Mouse (Mus musculus) ES-Bruce4 (cell line): ENCODE results near the gene Furin. TPM values are rescaled to one million over a fixed set of nuclear protein-coding genes. Genes with fewer than 3 reads are reported as not detected.

ENCODE experiments used
- H3K27ac ChIP-seq: 2 replicates; pipeline ENCODE4 v1.5.1; 2012; ENCODE audit warnings: low read length, inconsistent platforms; ENCODE audit not compliant: insufficient read depth
- H3K27me3 ChIP-seq: 2 replicates; pipeline ENCODE4 v1.6.1; 2012; ENCODE audit warnings: mild to moderate bottlenecking, low read length, inconsistent platforms; ENCODE audit not compliant: control insufficient read depth, poor library complexity, insufficient read depth, severe bottlenecking
- H3K36me3 ChIP-seq: 2 replicates; pipeline ENCODE4 v1.6.1; 2012; ENCODE audit warnings: inconsistent platforms, mild to moderate bottlenecking, low read length, moderate library complexity; ENCODE audit not compliant: control insufficient read depth, poor library complexity, insufficient read depth, severe bottlenecking
- H3K4me1 ChIP-seq: one replicate; pipeline ENCODE4 v1.8.1; 2011; ENCODE audit warnings: low read length; ENCODE audit not compliant: control insufficient read depth, insufficient read depth
- H3K4me3 ChIP-seq: 2 replicates; pipeline ENCODE4 v1.5.1; 2011; ENCODE audit warnings: low read depth, mild to moderate bottlenecking, low read length
- H3K9ac ChIP-seq: 2 replicates; pipeline ENCODE4 v1.6.1; 2012; ENCODE audit warnings: low read depth, mild to moderate bottlenecking, inconsistent platforms; ENCODE audit not compliant: poor library complexity, severe bottlenecking
- H3K9me3 ChIP-seq: replicated peaks from 2 replicates; pipeline ENCODE4 v1.6.1; 2012; ENCODE audit warnings: mild to moderate bottlenecking, low read length, inconsistent platforms; ENCODE audit not compliant: control insufficient read depth, poor library complexity, insufficient read depth, severe bottlenecking
- CTCF ChIP-seq: IDR thresholded peaks from one replicate; pipeline ENCODE4 v1.8.1; 2011; ENCODE audit warnings: low read depth, low read length
- EP300 ChIP-seq: IDR thresholded peaks from 2 replicates; pipeline ENCODE4 v1.6.1; 2011; ENCODE audit warnings: low read depth, low read length; ENCODE audit not compliant: insufficient read depth
- POLR2A ChIP-seq: IDR thresholded peaks from one replicate; pipeline ENCODE4 v1.8.1; 2011; ENCODE audit warnings: low read length; ENCODE audit not compliant: insufficient read depth
- polyA plus RNA-seq: library from polyadenylated mRNA; stranded (reverse); fragments of >200 nt; gene quantifications from 2 replicates; pipeline ENCODE4 v1.2.4, GENCODE M21; 2011; ENCODE audit warnings: low read depth; ENCODE audit not compliant: missing spikeins, insufficient read depth, insufficient read length

Furin gene
- polyA plus RNA-seq, 1 experiment, result 32.5 TPM

DNA sequence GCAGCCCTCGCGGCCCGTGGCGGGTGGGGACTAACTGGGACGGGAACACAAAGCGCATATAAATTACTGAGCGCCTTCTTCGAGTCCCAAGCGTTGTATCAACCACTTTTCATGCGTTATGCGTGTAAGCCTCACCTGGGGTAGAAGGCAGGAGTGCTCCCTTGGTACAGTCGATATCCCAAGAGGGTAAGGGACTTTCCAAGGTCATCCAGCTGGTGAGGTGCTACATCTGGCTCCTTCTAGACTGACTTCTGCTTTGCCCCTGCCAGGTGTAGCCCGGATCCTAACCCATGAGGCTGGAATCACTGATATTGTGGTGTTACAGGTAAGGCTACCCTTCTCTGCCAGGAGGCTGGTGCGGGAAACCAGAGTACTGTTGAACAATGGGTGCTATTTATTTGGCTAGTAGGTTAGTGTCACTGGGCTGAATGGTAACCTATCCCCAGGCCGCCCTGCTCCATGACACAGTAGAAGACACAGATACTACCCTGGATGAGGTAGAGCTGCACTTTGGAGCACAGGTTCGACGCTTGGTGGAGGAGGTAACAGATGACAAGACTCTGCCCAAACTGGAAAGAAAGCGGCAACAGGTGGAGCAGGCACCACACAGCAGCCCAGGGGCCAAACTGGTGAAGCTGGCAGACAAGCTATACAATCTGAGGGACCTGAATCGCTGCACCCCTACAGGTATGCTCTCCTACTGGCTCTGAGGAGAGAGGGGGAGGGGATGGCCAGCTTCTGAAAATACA, 61.8 kb downstream of the Furin start:
- Histone ChIP-seq H3K4me3 (peak overlapping the region; percentile 83), H3K9ac (peak overlapping the region; percentile 62), H3K27me3 (no peaks in the 10 kb centered on the region), H3K27ac (no peak overlapping the region), H3K9me3 (no peaks in the 10 kb centered on the region), H3K4me1 (peaks cover 2% of the 10 kb centered on the region), H3K36me3 (no peaks in the 10 kb centered on the region)
- TF ChIP-seq EP300 (no peak), CTCF (no peak), POLR2A (no peak)

DNA sequence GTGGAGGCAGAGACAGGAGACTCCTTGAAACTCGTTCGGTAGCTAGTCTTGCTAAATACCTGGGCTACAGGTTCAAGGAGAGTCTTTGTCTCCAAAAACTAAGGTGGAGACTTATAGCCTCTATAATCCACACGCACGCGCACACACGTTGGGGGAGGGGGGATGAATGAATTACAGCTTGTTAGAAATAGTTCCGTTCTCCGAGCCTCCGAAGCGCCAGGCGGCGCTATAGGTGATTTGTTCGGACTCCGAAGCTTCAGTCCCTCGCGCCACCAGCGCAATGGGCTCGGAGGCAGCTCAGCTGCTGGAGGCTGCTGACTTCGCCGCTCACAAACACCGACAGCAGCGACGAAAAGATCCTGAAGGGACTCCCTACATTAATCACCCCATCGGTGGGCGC, 62.4 kb downstream of the Furin start, which contains the start of gene Hddc3:
TSS of gene Hddc3 (plus strand) at position 247 of the 400 bp plus-strand sequence.
- H3K9me3 ChIP-seq, result no peaks in the 10 kb centered on the region
- peaks cover 2% of the 10 kb centered on the region for H3K4me1 ChIP-seq
- peak within 1 kb of the TSS; percentile 83 for H3K4me3 ChIP-seq
- H3K9ac ChIP-seq, result peak within 1 kb of the TSS; percentile 62
- H3K27ac ChIP-seq, result no peak within 1 kb of the TSS
- no peaks in the 10 kb centered on the region for H3K27me3 ChIP-seq
- no peaks in the 10 kb centered on the region for H3K36me3 ChIP-seq
- TF ChIP-seq POLR2A (peak; percentile 62), CTCF (peak; percentile 62), EP300 (peak; percentile 56; the same call in 1 of the 2 replicates)

DNA sequence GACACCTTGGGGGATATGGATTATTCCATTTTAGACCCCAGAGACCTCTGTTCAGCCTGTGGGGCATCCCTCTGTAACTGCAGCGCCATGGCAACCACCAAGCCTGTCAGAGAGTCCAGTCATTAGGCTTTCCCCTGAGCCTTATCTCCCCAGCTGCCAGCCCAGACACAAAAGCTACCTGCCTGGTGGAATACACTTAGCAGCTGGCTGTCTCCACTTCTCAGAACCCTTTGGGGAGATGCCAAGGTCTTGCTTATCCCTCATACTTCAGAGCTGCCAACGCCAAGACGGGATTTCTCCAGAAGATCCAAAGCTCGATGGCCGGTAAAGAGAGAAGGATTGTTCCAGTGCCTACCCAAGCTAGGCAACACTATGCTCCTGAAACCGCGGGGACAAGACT, 63.4 kb downstream of the Furin start:
- Histone ChIP-seq H3K4me3 (no peak overlapping the region), H3K27me3 (no peaks in the 10 kb centered on the region), H3K27ac (no peak overlapping the region), H3K36me3 (peaks cover 3% of the 10 kb centered on the region; the same call in 1 of the 2 replicates), H3K9me3 (no peaks in the 10 kb centered on the region), H3K9ac (no peak overlapping the region), H3K4me1 (no peaks in the 10 kb centered on the region)
- TF ChIP-seq CTCF (no peak), POLR2A (no peak), EP300 (no peak)

DNA sequence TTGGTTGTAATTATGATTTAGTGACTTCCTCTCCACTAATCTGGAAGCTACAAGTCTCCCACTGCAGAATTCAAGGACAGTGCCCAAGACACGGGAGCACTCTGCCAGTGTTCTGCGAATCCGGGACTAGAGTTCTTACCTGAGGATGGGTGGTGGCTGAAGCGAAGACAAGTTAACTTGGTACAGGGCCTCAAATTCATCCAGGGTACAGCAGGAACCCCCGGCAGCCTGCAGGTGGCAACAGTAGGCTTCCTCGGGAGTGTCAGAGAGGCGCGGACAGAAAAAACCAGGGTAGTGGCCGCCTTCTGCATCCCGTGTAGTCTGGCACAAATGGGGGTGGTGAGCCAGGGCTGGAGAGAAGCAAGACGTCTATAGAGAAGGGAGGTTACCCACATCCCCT, 64.4 kb downstream of the Furin start, which contains the start of gene Unc45a:
TSS of gene Unc45a (minus strand) at position 213 of the 400 bp plus-strand sequence.
- peaks cover 10% of the 10 kb centered on the region; the same call in 1 of the 2 replicates for H3K36me3 ChIP-seq
- no peaks in the 10 kb centered on the region for H3K27me3 ChIP-seq
- peak within 1 kb of the TSS; percentile 79 for H3K4me3 ChIP-seq
- H3K9me3 ChIP-seq, result no peaks in the 10 kb centered on the region
- TF ChIP-seq CTCF, result peak; percentile 67
- no peak for TF ChIP-seq EP300
- TF ChIP-seq POLR2A, result no peak
- H3K27ac ChIP-seq, result no peak within 1 kb of the TSS
- H3K9ac ChIP-seq, result peak within 1 kb of the TSS; percentile 60
- H3K4me1 ChIP-seq, result no peaks in the 10 kb centered on the region

DNA sequence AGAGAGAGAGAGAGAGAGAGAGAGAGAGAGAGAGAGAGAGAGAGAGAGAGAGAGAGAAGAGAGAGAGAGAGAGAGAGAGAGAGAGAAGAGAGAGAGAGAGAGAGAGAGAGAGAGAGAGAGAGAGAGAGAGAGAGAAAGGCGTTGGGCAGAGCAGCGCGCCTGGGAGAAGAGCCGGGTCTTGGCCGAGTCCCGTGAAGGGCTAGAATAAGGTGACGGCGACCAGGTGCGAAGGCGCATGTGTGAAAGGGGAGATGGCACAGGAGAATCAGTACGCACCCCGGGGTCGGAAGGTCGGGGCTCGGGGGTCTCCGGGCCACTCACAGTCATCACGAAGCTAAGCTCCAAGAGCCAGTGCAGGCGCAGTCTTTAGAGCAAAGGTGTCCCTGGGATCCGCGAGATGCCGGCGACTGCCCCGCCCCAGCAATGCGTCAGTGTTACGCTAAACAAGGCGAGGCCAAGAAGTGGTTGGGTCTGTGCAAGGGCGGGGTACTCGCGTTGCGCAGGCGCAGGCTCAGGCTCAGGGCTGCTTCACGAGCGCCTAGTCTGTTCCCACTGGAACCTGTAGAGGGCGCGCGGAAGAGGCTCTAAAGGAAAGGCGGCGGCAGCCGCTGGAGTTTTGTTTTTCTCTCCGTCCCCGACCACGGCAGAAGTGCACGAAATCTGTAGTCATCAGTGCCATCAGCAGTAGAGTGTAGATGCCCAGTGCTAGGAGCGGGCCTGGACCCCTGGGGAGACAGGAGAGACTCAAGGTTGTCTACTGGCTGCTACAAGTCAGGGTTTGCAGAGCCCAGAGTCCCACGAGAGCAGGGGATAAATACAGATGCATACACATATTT, 65.2 kb downstream of the Furin start:
- H3K9me3 ChIP-seq, result no peaks in the 10 kb centered on the region
- no peaks in the 10 kb centered on the region for H3K27me3 ChIP-seq
- H3K4me1 ChIP-seq, result no peaks in the 10 kb centered on the region
- no peak overlapping the region for H3K27ac ChIP-seq
- peak overlapping the region; percentile 60 for H3K9ac ChIP-seq
- peak overlapping the region; percentile 79 for H3K4me3 ChIP-seq
- H3K36me3 ChIP-seq, result peaks cover 15% of the 10 kb centered on the region
- TF ChIP-seq EP300 (no peak), CTCF (peak; percentile 61), POLR2A (peak; percentile 13)

DNA sequence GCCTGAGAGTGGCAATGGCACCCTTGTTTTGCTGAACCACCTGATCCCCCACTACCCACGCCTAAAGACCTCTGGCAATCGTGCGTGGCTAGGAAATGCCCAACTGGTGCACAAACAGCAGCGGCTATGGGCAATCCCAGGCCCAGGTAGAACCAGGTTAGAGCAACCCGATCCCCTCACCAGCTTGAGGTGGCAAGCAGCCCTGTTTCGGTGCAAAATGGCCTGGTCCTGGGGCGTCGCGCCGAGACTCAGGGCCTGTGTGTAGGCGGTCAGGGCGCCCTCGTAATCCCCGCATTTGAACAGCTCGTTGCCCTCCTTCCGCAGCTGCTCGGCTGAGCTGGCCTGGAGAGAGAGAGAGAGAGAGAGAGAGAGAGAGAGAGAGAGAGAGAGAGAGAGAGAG, 65.9 kb downstream of the Furin start:
- TF ChIP-seq EP300, result no peak
- TF ChIP-seq CTCF, result no peak
- TF ChIP-seq POLR2A, result no peak
- H3K27ac ChIP-seq, result no peak overlapping the region
- peak overlapping the region; percentile 60 for H3K4me3 ChIP-seq
- H3K9me3 ChIP-seq, result no peaks in the 10 kb centered on the region
- no peaks in the 10 kb centered on the region for H3K27me3 ChIP-seq
- H3K36me3 ChIP-seq, result peaks cover 21% of the 10 kb centered on the region
- H3K9ac ChIP-seq, result peak overlapping the region; percentile 60
- H3K4me1 ChIP-seq, result no peaks in the 10 kb centered on the region

Other genes starting within 250 kb of the Furin start
- gene Sema4b, start 218.6 kb downstream of the Furin start, polyA plus RNA-seq, result 27.1 and 29.0 TPM in 2 replicates
- gene Cib1, start 172.6 kb downstream of the Furin start, polyA plus RNA-seq, result 35.5 and 38.4 TPM in 2 replicates
- gene Gdpgp1, start 172.6 kb downstream of the Furin start, polyA plus RNA-seq, result 3.3 and 4.3 TPM in 2 replicates
- 0.84 and 1.2 TPM in 2 replicates for gene Ttll13, start 159.1 kb downstream of the Furin start, polyA plus RNA-seq
- gene Ngrn, start 144.2 kb downstream of the Furin start, polyA plus RNA-seq, result 29.1 and 32.5 TPM in 2 replicates
- gene Vps33b, start 135.8 kb downstream of the Furin start, polyA plus RNA-seq, result 15.7 and 16.2 TPM in 2 replicates
- gene Prc1, start 111.0 kb downstream of the Furin start, polyA plus RNA-seq, result 246 and 258 TPM in 2 replicates
- gene Rccd1, start 81.0 kb downstream of the Furin start, polyA plus RNA-seq, result 16.3 and 26.5 TPM in 2 replicates
- gene Unc45a, start 64.4 kb downstream of the Furin start, polyA plus RNA-seq, result 24.0 and 25.3 TPM in 2 replicates
- gene Hddc3, start 62.3 kb downstream of the Furin start, polyA plus RNA-seq, result 9.7 and 12.8 TPM in 2 replicates
- gene Man2a2, start 34.1 kb downstream of the Furin start, polyA plus RNA-seq, result 16.1 and 18.1 TPM in 2 replicates
- 0.76 and 3.1 TPM in 2 replicates for gene Fes, start 17.5 kb downstream of the Furin start, polyA plus RNA-seq
- 107 and 139 TPM in 2 replicates for gene Blm, start 129.7 kb upstream of the Furin start, polyA plus RNA-seq